Mouse (Mus musculus): Measurements from ENCODE around the gene C9. TPM values are rescaled to one million over a fixed set of nuclear protein-coding genes. Genes with fewer than 3 reads are reported as not detected.

C9 gene
- polyA plus RNA-seq, 1 experiment from 2014 or later, result not detected

GRCm38 (mm10) chr15:6444452-6444851 is 675 bp upstream of the C9 start:
- H3K36me3 ChIP-seq (ENCODE audit: inconsistent target), result peaks cover 5% of the 10 kb centered on the region; the same call in 1 of the 2 replicates
- no peak overlapping the region for H3K27ac ChIP-seq
- WGBS (ENCODE audit: missing documents), result 100% methylated on average over 2 of the region's 2 CpGs
- H3K4me3 ChIP-seq (ENCODE audit: inconsistent target), result no peak overlapping the region
- H3K79me2 ChIP-seq (ENCODE audit: inconsistent target), result no peaks in the 10 kb centered on the region

- no peak overlapping the region for H3K27ac ChIP-seq
- WGBS (ENCODE audit: missing documents), result 100% methylated on average over 1 of the region's 1 CpGs
- H3K4me3 ChIP-seq (ENCODE audit: inconsistent target), result no peak overlapping the region
These were observed 1.1 kb downstream of the C9 start for GRCm38 (mm10) chr15:6446181-6446580.

GRCm38 (mm10) chr15:6448892-6449291 is 3.8 kb downstream of the C9 start:
- 85% methylated on average over 9 of the region's 9 CpGs for WGBS (ENCODE audit: missing documents)
- Histone ChIP-seq H3K79me2 (ENCODE audit: inconsistent target) (no peaks in the 10 kb centered on the region), H3K4me3 (ENCODE audit: inconsistent target) (no peak overlapping the region), H3K27ac (no peak overlapping the region), H3K36me3 (ENCODE audit: inconsistent target) (no peaks in the 10 kb centered on the region)

More at GRCm38 (mm10) chr15:6446181-6446580, 1.1 kb downstream of the C9 start:
- no peaks in the 10 kb centered on the region for H3K79me2 ChIP-seq (ENCODE audit: inconsistent target)
- no peaks in the 10 kb centered on the region for H3K36me3 ChIP-seq (ENCODE audit: inconsistent target)

- Histone ChIP-seq H3K4me3 (ENCODE audit: inconsistent target) (no peak overlapping the region), H3K36me3 (ENCODE audit: inconsistent target) (no peaks in the 10 kb centered on the region), H3K79me2 (ENCODE audit: inconsistent target) (no peaks in the 10 kb centered on the region), H3K27ac (no peak overlapping the region)
- 94% methylated on average over 2 of the region's 2 CpGs for WGBS (ENCODE audit: missing documents)
These were observed 9.3 kb downstream of the C9 start for GRCm38 (mm10) chr15:6454461-6454860.

- Histone ChIP-seq H3K79me2 (ENCODE audit: inconsistent target) (no peaks in the 10 kb centered on the region), H3K27ac (no peak overlapping the region), H3K36me3 (ENCODE audit: inconsistent target) (no peaks in the 10 kb centered on the region), H3K4me3 (ENCODE audit: inconsistent target) (no peak overlapping the region)
- 91% methylated on average over 8 of the region's 8 CpGs for WGBS (ENCODE audit: missing documents)
These were observed 16.3 kb downstream of the C9 start for GRCm38 (mm10) chr15:6461381-6461780.

GRCm38 (mm10) chr15:6463361-6463923 is 18.3 kb downstream of the C9 start:
- H3K27ac ChIP-seq, result no peak overlapping the region
- H3K4me3 ChIP-seq (ENCODE audit: inconsistent target), result no peak overlapping the region
- WGBS (ENCODE audit: missing documents), result 92% methylated on average over 3 of the region's 3 CpGs
- no peaks in the 10 kb centered on the region for H3K36me3 ChIP-seq (ENCODE audit: inconsistent target)
- no peaks in the 10 kb centered on the region for H3K79me2 ChIP-seq (ENCODE audit: inconsistent target)

GRCm38 (mm10) chr15:6466995-6467394 is 21.9 kb downstream of the C9 start:
- 91% methylated on average over 10 of the region's 10 CpGs for WGBS (ENCODE audit: missing documents)
- no peak overlapping the region for H3K4me3 ChIP-seq (ENCODE audit: inconsistent target)
- H3K27ac ChIP-seq, result no peak overlapping the region
- no peaks in the 10 kb centered on the region for H3K79me2 ChIP-seq (ENCODE audit: inconsistent target)
- no peaks in the 10 kb centered on the region for H3K36me3 ChIP-seq (ENCODE audit: inconsistent target)

GRCm38 (mm10) chr15:6468845-6469244 is 23.7 kb downstream of the C9 start:
- Histone ChIP-seq H3K27ac (no peak overlapping the region), H3K36me3 (ENCODE audit: inconsistent target) (no peaks in the 10 kb centered on the region), H3K4me3 (ENCODE audit: inconsistent target) (no peak overlapping the region), H3K79me2 (ENCODE audit: inconsistent target) (no peaks in the 10 kb centered on the region)
- WGBS (ENCODE audit: missing documents), result 89% methylated on average over 1 of the region's 1 CpGs

- no peak overlapping the region for H3K27ac ChIP-seq
- H3K36me3 ChIP-seq (ENCODE audit: inconsistent target), result no peaks in the 10 kb centered on the region
- H3K4me3 ChIP-seq (ENCODE audit: inconsistent target), result no peak overlapping the region
- 100% methylated on average over 3 of the region's 3 CpGs for WGBS (ENCODE audit: missing documents)
- H3K79me2 ChIP-seq (ENCODE audit: inconsistent target), result no peaks in the 10 kb centered on the region
These were observed 24.3 kb downstream of the C9 start for GRCm38 (mm10) chr15:6469384-6469783.

GRCm38 (mm10) chr15:6483561-6483960 is 38.4 kb downstream of the C9 start:
- Histone ChIP-seq H3K79me2 (ENCODE audit: inconsistent target) (no peaks in the 10 kb centered on the region), H3K4me3 (ENCODE audit: inconsistent target) (no peak overlapping the region), H3K36me3 (ENCODE audit: inconsistent target) (no peaks in the 10 kb centered on the region), H3K27ac (no peak overlapping the region)
- WGBS (ENCODE audit: missing documents), result 86% methylated on average over 3 of the region's 3 CpGs

- 71% methylated on average over 2 of the region's 2 CpGs for WGBS (ENCODE audit: missing documents)
- no peaks in the 10 kb centered on the region for H3K79me2 ChIP-seq (ENCODE audit: inconsistent target)
These were observed 47.3 kb downstream of the C9 start for GRCm38 (mm10) chr15:6492386-6492785.

GRCm38 (mm10) chr15:6498396-6499070 is 53.4 kb downstream of the C9 start:
- Histone ChIP-seq H3K4me3 (ENCODE audit: inconsistent target) (no peak overlapping the region), H3K36me3 (ENCODE audit: inconsistent target) (no peaks in the 10 kb centered on the region), H3K79me2 (ENCODE audit: inconsistent target) (no peaks in the 10 kb centered on the region), H3K27ac (no peak overlapping the region)
- 91% methylated on average over 10 of the region's 10 CpGs for WGBS (ENCODE audit: missing documents)

More at GRCm38 (mm10) chr15:6492386-6492785, 47.3 kb downstream of the C9 start:
- Histone ChIP-seq H3K27ac (no peak overlapping the region), H3K4me3 (ENCODE audit: inconsistent target) (no peak overlapping the region), H3K36me3 (ENCODE audit: inconsistent target) (no peaks in the 10 kb centered on the region)

GRCm38 (mm10) chr15:6500787-6501186 is 55.7 kb downstream of the C9 start:
- Histone ChIP-seq H3K79me2 (ENCODE audit: inconsistent target) (no peaks in the 10 kb centered on the region), H3K36me3 (ENCODE audit: inconsistent target) (no peaks in the 10 kb centered on the region), H3K4me3 (ENCODE audit: inconsistent target) (no peak overlapping the region), H3K27ac (peak overlapping the region; percentile 19)
- 0% methylated on average over 1 of the region's 1 CpGs for whole genome bisulfite sequencing (ENCODE audit: missing documents)

GRCm38 (mm10) chr15:6517525-6517924 is 72.4 kb downstream of the C9 start:
- Histone ChIP-seq H3K27ac (no peak overlapping the region), H3K4me3 (ENCODE audit: inconsistent target) (no peak overlapping the region), H3K36me3 (ENCODE audit: inconsistent target) (no peaks in the 10 kb centered on the region), H3K79me2 (ENCODE audit: inconsistent target) (no peaks in the 10 kb centered on the region)
- WGBS (ENCODE audit: missing documents), result 87% methylated on average over 1 of the region's 1 CpGs

GRCm38 (mm10) chr15:6519417-6520255 is 74.5 kb downstream of the C9 start:
- peaks cover 17% of the 10 kb centered on the region for H3K79me2 ChIP-seq (ENCODE audit: inconsistent target)
- no peak overlapping the region for H3K4me3 ChIP-seq (ENCODE audit: inconsistent target)
- no peaks in the 10 kb centered on the region for H3K36me3 ChIP-seq (ENCODE audit: inconsistent target)
- WGBS (ENCODE audit: missing documents), result 28% methylated on average over 19 of the region's 19 CpGs
- peak overlapping the region; percentile 70 for H3K27ac ChIP-seq
